Mouse (Mus musculus) bone marrow macrophage, adult 2 months (primary cell): ENCODE results near the gene Actg1.

Experiments used
- CTCF ChIP-seq: IDR thresholded peaks from 2 replicates; pipeline ENCODE4 v1.5.1; 2012; ENCODE audit warnings: low read depth, mild to moderate bottlenecking, low read length, moderate library complexity
- POLR2A ChIP-seq: IDR thresholded peaks from 2 replicates; pipeline ENCODE4 v1.6.1; 2012; ENCODE audit warnings: mild to moderate bottlenecking, low read depth, low read length, borderline replicate concordance

GRCm38 (mm10) chr11:120348684-120349370 is 485 bp upstream of the Actg1 start:
- TF ChIP-seq POLR2A = no peak
- TF ChIP-seq CTCF = no peak
